Mouse (Mus musculus) midbrain, postnatal 0 days (tissue): ENCODE data around the gene Rpa1. TPM values are rescaled to one million over a fixed set of nuclear protein-coding genes. Genes with fewer than 3 reads are reported as not detected.

Source experiments
- ATAC-seq: fragments of 200-750 bp; cut with Nextera tagmentation; 2 replicates; pipeline ENCODE4 v1.8.0; 2017; ENCODE audit warnings: moderate number of reproducible peaks, mild to moderate bottlenecking, moderate TSS enrichment, moderate library complexity; ENCODE audit not compliant: low FRiP score
- DNase-seq: peaks from one replicate; pipeline ENCODE4 v3.0.0-alpha.2; 2015; ENCODE audit warnings: low spot score
- H3K27ac ChIP-seq: fragments of 300-500 bp; sonication (generic); 2 replicates; pipeline ENCODE4 v1.5.1; 2014; ENCODE audit warnings: low read depth, mild to moderate bottlenecking, low read length, mixed read lengths
- H3K27me3 ChIP-seq: fragments of 300-500 bp; sonication (generic); 2 replicates; pipeline ENCODE4 v1.6.1; 2014; ENCODE audit warnings: low read length, control low read depth, mixed read lengths; ENCODE audit not compliant: insufficient read depth
- H3K36me3 ChIP-seq: fragments of 300-500 bp; sonication (generic); 2 replicates; pipeline ENCODE4 v1.6.1; 2014; ENCODE audit warnings: low read length, control low read depth, mixed read lengths; ENCODE audit not compliant: insufficient read depth
- H3K4me1 ChIP-seq: fragments of 300-500 bp; sonication (generic); 2 replicates; pipeline ENCODE4 v1.6.1; 2014; ENCODE audit warnings: mild to moderate bottlenecking, control low read depth, antibody characterized with exemption, low read length, mixed read lengths; ENCODE audit not compliant: insufficient read depth
- H3K4me2 ChIP-seq: fragments of 300-500 bp; sonication (generic); 2 replicates; pipeline ENCODE4 v1.6.1; 2014; ENCODE audit warnings: low read depth, mild to moderate bottlenecking, low read length, mixed read lengths; ENCODE audit not compliant: poor library complexity, severe bottlenecking
- H3K4me3 ChIP-seq: fragments of 300-500 bp; sonication (generic); 2 replicates; pipeline ENCODE4 v1.5.1; 2014; ENCODE audit warnings: low read depth, mild to moderate bottlenecking, low read length, moderate library complexity
- H3K9ac ChIP-seq: fragments of 300-500 bp; sonication (generic); replicated peaks from 2 replicates; pipeline ENCODE4 v1.6.1; 2014; ENCODE audit warnings: mild to moderate bottlenecking, low read length, moderate library complexity, mixed read lengths; ENCODE audit not compliant: poor library complexity, severe bottlenecking
- H3K9me3 ChIP-seq: fragments of 300-500 bp; sonication (generic); 2 replicates; pipeline ENCODE4 v1.6.1; 2016; ENCODE audit warnings: low read length, control low read depth
- CTCF ChIP-seq: IDR thresholded peaks from 2 replicates; pipeline ENCODE4 v1.5.1; 2016; ENCODE audit warnings: antibody characterized with exemption, mild to moderate bottlenecking
- WGBS: fragments of 180-500 bp; shearing (Covaris S2); extraction: QIAGEN DNeasy Blood & Tissue Kit; methylation state at CpG from one replicate; pipeline ENCODE4 v1.1.7; 2014; 5-methylcytosine and 5-hydroxymethylcytosine counted together
- polyA plus RNA-seq: library from polyadenylated mRNA; unstranded; fragments of >200 nt; fragmentation: Nextera tagmentation; extraction: Ambion mirVana; gene quantifications from 2 replicates; pipeline ENCODE4 v1.2.1, GENCODE M21; 2015
- total RNA-seq: library from RNA; depleted of rRNA; stranded (reverse); fragments of >200 nt; gene quantifications from 2 replicates; pipeline ENCODE4 v1.2.3, GENCODE M21; 2014

Gene Rpa1
- total and polyA plus RNA-seq, 2 experiments from 2014 or later = 43.8 to 47.6 TPM

GRCm38 (mm10) chr11:75259416-75259815 lies 88.7 kb downstream of the Rpa1 start:
- no peak for TF ChIP-seq CTCF
- DNase-seq (no peak), ATAC-seq (no peak)
- Histone ChIP-seq H3K27me3 (no peaks in the 10 kb centered on the region), H3K4me2 (no peak overlapping the region), H3K36me3 (no peaks in the 10 kb centered on the region), H3K4me3 (no peak overlapping the region), H3K4me1 (peaks cover 8% of the 10 kb centered on the region; the same call in 1 of the 2 replicates), H3K9ac (no peak overlapping the region), H3K27ac (no peak overlapping the region), H3K9me3 (no peaks in the 10 kb centered on the region)
- WGBS = 70% methylated on average over 6 of the region's 6 CpGs

- no peak for TF ChIP-seq CTCF
- Histone ChIP-seq H3K27ac (no peak overlapping the region), H3K4me3 (no peak overlapping the region), H3K4me1 (no peaks in the 10 kb centered on the region; the same call in 1 of the 2 replicates), H3K27me3 (no peaks in the 10 kb centered on the region), H3K9ac (no peak overlapping the region), H3K36me3 (no peaks in the 10 kb centered on the region), H3K9me3 (no peaks in the 10 kb centered on the region), H3K4me2 (no peak overlapping the region)
- DNase-seq = no peak
- no peak for ATAC-seq
- WGBS = 76% methylated on average over 4 of the region's 4 CpGs
Measured at GRCm38 (mm10) chr11:75257056-75257648, 91.0 kb downstream of the Rpa1 start.

GRCm38 (mm10) chr11:75255330-75255729 lies 92.8 kb downstream of the Rpa1 start:
- Histone ChIP-seq H3K9ac (no peak overlapping the region), H3K4me3 (no peak overlapping the region), H3K27me3 (no peaks in the 10 kb centered on the region), H3K4me2 (no peak overlapping the region), H3K4me1 (no peaks in the 10 kb centered on the region; the same call in 1 of the 2 replicates), H3K36me3 (no peaks in the 10 kb centered on the region), H3K9me3 (no peaks in the 10 kb centered on the region), H3K27ac (no peak overlapping the region)
- WGBS = 84% methylated on average over 5 of the region's 5 CpGs
- no peak for TF ChIP-seq CTCF
- no peak for DNase-seq
- ATAC-seq = no peak

GRCm38 (mm10) chr11:75254252-75254912 lies 93.7 kb downstream of the Rpa1 start:
- H3K9ac ChIP-seq = no peak overlapping the region
- H3K36me3 ChIP-seq = no peaks in the 10 kb centered on the region
- H3K4me2 ChIP-seq = no peak overlapping the region
- H3K4me1 ChIP-seq = peaks cover under 1% of the 10 kb centered on the region; the same call in 1 of the 2 replicates
- DNase-seq (no peak), ATAC-seq (no peak)
- H3K4me3 ChIP-seq = no peak overlapping the region
- H3K27ac ChIP-seq = no peak overlapping the region
- 68% methylated on average over 13 of the region's 13 CpGs for WGBS
- no peaks in the 10 kb centered on the region for H3K9me3 ChIP-seq
- TF ChIP-seq CTCF = no peak
- H3K27me3 ChIP-seq = no peaks in the 10 kb centered on the region

GRCm38 (mm10) chr11:75251557-75252070 lies 96.5 kb downstream of the Rpa1 start:
- no peak overlapping the region for H3K9ac ChIP-seq
- no peak overlapping the region for H3K4me3 ChIP-seq
- peaks cover 8% of the 10 kb centered on the region; the same call in 1 of the 2 replicates for H3K4me1 ChIP-seq
- no peak for TF ChIP-seq CTCF
- no peaks in the 10 kb centered on the region for H3K9me3 ChIP-seq
- no peak overlapping the region for H3K4me2 ChIP-seq
- H3K36me3 ChIP-seq = no peaks in the 10 kb centered on the region
- 47% methylated on average over 7 of the region's 7 CpGs for WGBS
- H3K27ac ChIP-seq = no peak overlapping the region
- no peak for ATAC-seq
- no peak for DNase-seq
- H3K27me3 ChIP-seq = no peaks in the 10 kb centered on the region

- H3K4me1 ChIP-seq = peaks cover 8% of the 10 kb centered on the region; the same call in 1 of the 2 replicates
- H3K36me3 ChIP-seq = no peaks in the 10 kb centered on the region
- no peak overlapping the region for H3K27ac ChIP-seq
- DNase-seq = no peak
- H3K27me3 ChIP-seq = no peaks in the 10 kb centered on the region
- no peak overlapping the region for H3K4me2 ChIP-seq
- H3K9me3 ChIP-seq = no peaks in the 10 kb centered on the region
- no peak overlapping the region for H3K4me3 ChIP-seq
- no peak for ATAC-seq
- no peak for TF ChIP-seq CTCF
- WGBS = 78% methylated on average over 4 of the region's 4 CpGs
- H3K9ac ChIP-seq = no peak overlapping the region
Measured at GRCm38 (mm10) chr11:75251006-75251512, 97.1 kb downstream of the Rpa1 start.
